Mouse (Mus musculus) thymus, adult 2 months (tissue): Measurements from ENCODE around the gene Rgs8. TPM values are rescaled to one million over a fixed set of nuclear protein-coding genes. Genes with fewer than 3 reads are reported as not detected.

Source experiments
- DNase-seq: peaks from one replicate; pipeline ENCODE4 v3.0.0; 2021
- H3K27ac ChIP-seq: fragments of 200-500 bp; 2 replicates; pipeline ENCODE4 v1.5.1; 2012; ENCODE audit warnings: low read length, control low read depth; ENCODE audit not compliant: control insufficient read depth, insufficient read depth
- H3K27me3 ChIP-seq: fragments of 200-500 bp; 2 replicates; pipeline ENCODE4 v1.6.1; 2012; ENCODE audit warnings: mild to moderate bottlenecking, low read length, moderate library complexity, mixed read lengths; ENCODE audit not compliant: control insufficient read depth, insufficient read depth
- H3K36me3 ChIP-seq: fragments of 200-500 bp; 2 replicates; pipeline ENCODE4 v1.6.1; 2012; ENCODE audit warnings: mild to moderate bottlenecking, low read length, moderate library complexity; ENCODE audit not compliant: control insufficient read depth, insufficient read depth
- H3K4me1 ChIP-seq: fragments of 200-500 bp; replicated peaks from 2 replicates; pipeline ENCODE4 v1.6.1; 2012; ENCODE audit warnings: low read length; ENCODE audit not compliant: control insufficient read depth, insufficient read depth
- H3K4me3 ChIP-seq: fragments of 200-500 bp; 2 replicates; pipeline ENCODE4 v1.5.1; 2012; ENCODE audit warnings: mild to moderate bottlenecking, low read length, control low read depth, moderate library complexity; ENCODE audit not compliant: control insufficient read depth, insufficient read depth
- CTCF ChIP-seq: fragments of 200-500 bp; IDR thresholded peaks from 2 replicates; pipeline ENCODE4 v1.5.1; 2012; ENCODE audit warnings: mild to moderate bottlenecking, control low read depth, low read length, moderate library complexity, borderline replicate concordance; ENCODE audit not compliant: control insufficient read depth, poor library complexity, insufficient read depth; ENCODE audit errors: extremely low read depth
- POLR2A ChIP-seq: fragments of 200-500 bp; IDR thresholded peaks from 2 replicates; pipeline ENCODE4 v1.6.1; 2012; ENCODE audit warnings: mild to moderate bottlenecking, low read length, control low read depth, moderate library complexity; ENCODE audit not compliant: control insufficient read depth, poor library complexity, insufficient read depth; ENCODE audit errors: extremely low read depth
- WGBS: fragments of 180-500 bp; shearing (Covaris S2); methylation state at CpG from one replicate; pipeline ENCODE4 v1.1.7; 2018; 5-methylcytosine and 5-hydroxymethylcytosine counted together
- polyA plus RNA-seq: library from polyadenylated mRNA; depleted of rRNA; stranded (reverse); fragments of >200 nt; gene quantifications from 2 replicates; pipeline ENCODE4 v1.2.3, GENCODE M21; 2012

Gene Rgs8
- polyA plus RNA-seq, 1 experiment, result 0.20 TPM

GRCm38 (mm10) chr1:153709451-153709850 is 56.6 kb downstream of the Rgs8 start:
- TF ChIP-seq CTCF (no peak), POLR2A (no peak)
- no peak overlapping the region for H3K27ac ChIP-seq
- H3K4me3 ChIP-seq, result no peak overlapping the region
- no peak for DNase-seq
- no peaks in the 10 kb centered on the region for H3K27me3 ChIP-seq
- WGBS, result 42% methylated on average over 5 of the region's 5 CpGs
- 0 out of 2 replicates have a peak, but pooled peaks cover 2% of the 10 kb centered on the region for H3K4me1 ChIP-seq
- no peaks in the 10 kb centered on the region for H3K36me3 ChIP-seq

- Histone ChIP-seq H3K4me3 (no peak overlapping the region), H3K27me3 (no peaks in the 10 kb centered on the region), H3K36me3 (no peaks in the 10 kb centered on the region), H3K4me1 (0 out of 2 replicates have a peak, but pooled peaks cover 2% of the 10 kb centered on the region), H3K27ac (no peak overlapping the region)
- WGBS, result 95% methylated on average over 3 of the region's 3 CpGs
- no peak for DNase-seq
- no peak for TF ChIP-seq CTCF
- no peak for TF ChIP-seq POLR2A
Measured at GRCm38 (mm10) chr1:153711544-153712262, 58.9 kb downstream of the Rgs8 start.

GRCm38 (mm10) chr1:153712633-153713032 is 59.8 kb downstream of the Rgs8 start:
- Histone ChIP-seq H3K4me3 (no peak overlapping the region), H3K36me3 (no peaks in the 10 kb centered on the region), H3K27me3 (no peaks in the 10 kb centered on the region), H3K27ac (no peak overlapping the region), H3K4me1 (0 out of 2 replicates have a peak, but pooled peaks cover 2% of the 10 kb centered on the region)
- 95% methylated on average over 2 of the region's 2 CpGs for WGBS
- DNase-seq, result no peak
- TF ChIP-seq CTCF (no peak), POLR2A (no peak)

- Histone ChIP-seq H3K27me3 (no peaks in the 10 kb centered on the region), H3K4me3 (no peak overlapping the region), H3K4me1 (peaks cover 2% of the 10 kb centered on the region; the same call in 1 of the 2 replicates), H3K36me3 (no peaks in the 10 kb centered on the region), H3K27ac (no peak overlapping the region)
- 86% methylated on average over 1 of the region's 1 CpGs for WGBS
- DNase-seq, result no peak
- TF ChIP-seq POLR2A (no peak), CTCF (no peak)
Measured at GRCm38 (mm10) chr1:153717990-153718389, 65.2 kb downstream of the Rgs8 start.

- no peaks in the 10 kb centered on the region for H3K27me3 ChIP-seq
- peaks cover 9% of the 10 kb centered on the region for H3K4me1 ChIP-seq
- no peak for DNase-seq
- 94% methylated on average over 7 of the region's 7 CpGs for WGBS
- H3K4me3 ChIP-seq, result no peak overlapping the region
- H3K36me3 ChIP-seq, result no peaks in the 10 kb centered on the region
- TF ChIP-seq POLR2A (no peak), CTCF (no peak)
- no peak overlapping the region for H3K27ac ChIP-seq
Measured at GRCm38 (mm10) chr1:153720935-153721334, 68.1 kb downstream of the Rgs8 start.

GRCm38 (mm10) chr1:153721565-153722310 is 68.9 kb downstream of the Rgs8 start:
- WGBS, result 91% methylated on average over 9 of the region's 9 CpGs
- Histone ChIP-seq H3K4me1 (peaks cover 9% of the 10 kb centered on the region), H3K4me3 (no peak overlapping the region), H3K36me3 (no peaks in the 10 kb centered on the region), H3K27me3 (no peaks in the 10 kb centered on the region), H3K27ac (no peak overlapping the region)
- TF ChIP-seq CTCF, result no peak
- no peak for TF ChIP-seq POLR2A
- DNase-seq, result no peak

- 63% methylated on average over 9 of the region's 9 CpGs for WGBS
- no peaks in the 10 kb centered on the region for H3K36me3 ChIP-seq
- no peak for TF ChIP-seq POLR2A
- TF ChIP-seq CTCF, result no peak
- H3K27ac ChIP-seq, result no peak overlapping the region
- H3K4me1 ChIP-seq, result peaks cover 9% of the 10 kb centered on the region
- no peaks in the 10 kb centered on the region for H3K27me3 ChIP-seq
- peak; percentile 26 for DNase-seq
- H3K4me3 ChIP-seq, result no peak overlapping the region
Measured at GRCm38 (mm10) chr1:153723426-153723825, 70.6 kb downstream of the Rgs8 start.
